ENCODE assay signal across 14 mouse cellular contexts in genomic region chr5:37047206-37047915, GRCm38 (mm10). TPM values are rescaled to one million over a fixed set of nuclear protein-coding genes. Genes with fewer than 3 reads are reported as not detected.
DNase-seq lines count a peak whose midpoint lies in the region; ATAC-seq and TF ChIP-seq lines count a peak whose summit lies in the region.
"Had no signal": no experiment of that assay in that cellular context is flagged by ENCODE, and none has a peak within 500 bp of the region (broad histone marks: within the 10 kb centered on the region; RNA-seq: fewer than 3 reads in every experiment).

No protein-coding gene starts in this region.

- no peak for ATAC-seq in intestine, embryonic 16.5 days

- intact Hi-C loops in gastrocnemius, postnatal 14 days (cut with DNase I; ENCODE audit: low total_unique reads), result no loop called here
- intact Hi-C loops in left cerebral cortex, postnatal 25 days (cut with DNase I), result no loop called here

- H3K9ac ChIP-seq in intestine, embryonic 16.5 days (ENCODE audit: low read depth, low read length), result no peak overlapping the region; the same call in 1 of the 2 replicates

- H3K27me3 ChIP-seq in E14TG2a.4 (ENCODE audit: insufficient read depth, low read length), result no peaks in the 10 kb centered on the region; the same call in 1 of the 2 replicates
- no peaks in the 10 kb centered on the region for H3K27me3 ChIP-seq in intestine, embryonic 16.5 days (replicated peaks; ENCODE audit: control insufficient read depth, insufficient read depth, low read length)
- no peaks in the 10 kb centered on the region for H3K27me3 ChIP-seq in thymus, adult 2 months (ENCODE audit: control insufficient read depth, insufficient read depth, low read length)
- H3K27me3 ChIP-seq: CH12.LX had no signal

- peaks cover 65% of the 10 kb centered on the region for H3K4me1 ChIP-seq in E14TG2a.4 (replicated peaks; ENCODE audit: low read depth, low read length)
- H3K4me1 ChIP-seq in intestine, embryonic 16.5 days (ENCODE audit: control insufficient read depth, insufficient read depth, low read length), result peaks cover 18% of the 10 kb centered on the region
- H3K4me1 ChIP-seq in thymus, adult 2 months (replicated peaks; ENCODE audit: control insufficient read depth, insufficient read depth, low read length), result peaks cover 77% of the 10 kb centered on the region

- no peak for TF ChIP-seq CTCF in E14TG2a.4 (conservative IDR thresholded peaks at IDR 0.05; ENCODE audit: low read length)
- no peak for TF ChIP-seq CTCF in thymus, adult 2 months (IDR thresholded peaks at IDR 0.05; ENCODE audit: borderline replicate concordance, control insufficient read depth, extremely low read depth, insufficient read depth, low read length, poor library complexity)

- H3K9me3 ChIP-seq in E14TG2a.4 (ENCODE audit: low read length), result no peaks in the 10 kb centered on the region
- H3K9me3 ChIP-seq in intestine, embryonic 16.5 days (ENCODE audit: control insufficient read depth, low read length), result no peaks in the 10 kb centered on the region

- DNase-seq in gastrocnemius, postnatal 25 days, result peak; percentile 13
- DNase-seq in gastrocnemius, postnatal 14 days, result no peak
- peak; percentile 78 for DNase-seq in thymus, adult 2 months
- DNase-seq in lung, postnatal 25 days (ENCODE audit: low spot score), result no peak
- DNase-seq in left cerebral cortex, postnatal 25 days (ENCODE audit: low spot score in 2 of 2), result no peak
- no peak for DNase-seq in testis, postnatal 10 days (ENCODE audit: low spot score)
- DNase-seq: heart, postnatal 4 days; kidney, postnatal 10 days; retina, postnatal 1 day had no signal

- no peaks in the 10 kb centered on the region for H3K36me3 ChIP-seq in E14TG2a.4 (ENCODE audit: insufficient read depth, low read length)
- no peaks in the 10 kb centered on the region for H3K36me3 ChIP-seq in intestine, embryonic 16.5 days (ENCODE audit: control insufficient read depth, insufficient read depth, low read length)
- no peaks in the 10 kb centered on the region for H3K36me3 ChIP-seq in thymus, adult 2 months (ENCODE audit: control insufficient read depth, insufficient read depth, low read length)

- 0 out of 2 replicates have a peak, but pooled peaks have one; percentile 23 for TF ChIP-seq POLR2A in thymus, adult 2 months (IDR thresholded peaks at IDR 0.05; ENCODE audit: control insufficient read depth, extremely low read depth, insufficient read depth, low read length, poor library complexity)

- whole genome bisulfite sequencing in intestine, embryonic 16.5 days, result 48% methylated on average over 17 of the region's 17 CpGs
- 5% methylated on average over 17 of the region's 17 CpGs for WGBS in thymus, adult 2 months

- peak overlapping the region; percentile 14; the same call in 1 of the 2 replicates for H3K4me3 ChIP-seq in E14TG2a.4 (replicated peaks; ENCODE audit: low read length)
- no peak overlapping the region for H3K4me3 ChIP-seq in intestine, embryonic 16.5 days (ENCODE audit: low read length)
- H3K4me3 ChIP-seq in thymus, adult 2 months (ENCODE audit: control insufficient read depth, insufficient read depth, low read length), result peak overlapping the region; percentile 60

- peak overlapping the region; percentile 66; the same call in 1 of the 2 replicates for H3K27ac ChIP-seq in intestine, embryonic 16.5 days (ENCODE audit: low read length)
- peak overlapping the region; percentile 98 for H3K27ac ChIP-seq in thymus, adult 2 months (ENCODE audit: control insufficient read depth, insufficient read depth, low read length)

- no peak overlapping the region for H3K4me2 ChIP-seq in intestine, embryonic 16.5 days (ENCODE audit: low read depth, low read length)

RNA-seq across cellular contexts. Expression of gene Gm1043, which starts 37.8 kb away (rescaled TPM):
- not detected for total RNA-seq in gastrocnemius, postnatal 25 days (2021)
- total RNA-seq in gastrocnemius, postnatal 14 days (2021), result not detected
- polyA plus RNA-seq in intestine, embryonic 16.5 days (2015; fragmentation: Nextera tagmentation; extraction: Ambion mirVana), result 0.04 and 0.06 TPM in 2 replicates
- polyA plus RNA-seq in thymus, adult 2 months (2012; rRNA removed), result 3.6 and 4.3 TPM in 2 replicates
- total RNA-seq in left cerebral cortex, postnatal 25 days (2021), result 10 to 100 TPM; 32.2 to 38.5 TPM
- total RNA-seq: CH12.LX; gastrocnemius, postnatal 4 days; heart, postnatal 4 days had no signal
- polyA plus RNA-seq: liver, embryonic 16.5 days had no signal

RNA-seq across cellular contexts. Expression of gene Wfs1, which starts 58.4 kb away (rescaled TPM):
- 10 to 100 TPM; 61.1 to 73.3 TPM for total RNA-seq in gastrocnemius, postnatal 25 days (2021)
- 10 to 100 TPM; 36.3 to 45.9 TPM for total RNA-seq in gastrocnemius, postnatal 14 days (2021)
- polyA plus RNA-seq in intestine, embryonic 16.5 days (2015; fragmentation: Nextera tagmentation; extraction: Ambion mirVana), result 15.9 and 18.0 TPM in 2 replicates
- 7.1 and 8.5 TPM in 2 replicates for polyA plus RNA-seq in thymus, adult 2 months (2012; rRNA removed)
- total RNA-seq in left cerebral cortex, postnatal 25 days (2021), result 100 to 1,000 TPM; 114 to 145 TPM

Comparison
In these comparisons a context has a peak if more than half of its experiments do, and no peak if none do; other contexts are left out.
1. DNase-seq: peak in gastrocnemius, postnatal 25 days (single experiment) and thymus, adult 2 months (single experiment); none in gastrocnemius, postnatal 14 days (single experiment), lung, postnatal 25 days (single experiment), left cerebral cortex, postnatal 25 days (0 of 2) and testis, postnatal 10 days (single experiment).
2. RNA of gene Gm1043, which starts 37.8 kb away (total RNA-seq): 32.2 to 38.5 TPM in left cerebral cortex, postnatal 25 days; not detected in gastrocnemius, postnatal 25 days and not detected in gastrocnemius, postnatal 14 days; every median in the first group is over 10 times any median in the second.